Mouse (Mus musculus) olfactory bulb, adult 2 months (tissue): Measurements from ENCODE around the gene Cldn1. TPM values are rescaled to one million over a fixed set of nuclear protein-coding genes. Genes with fewer than 3 reads are reported as not detected.

Experiments used
- H3K27ac ChIP-seq: fragments of 200-500 bp; 2 replicates; pipeline ENCODE4 v1.5.1; 2012; ENCODE audit warnings: low read depth, low read length; ENCODE audit not compliant: insufficient read depth
- H3K4me1 ChIP-seq: fragments of 200-500 bp; 2 replicates; pipeline ENCODE4 v1.6.1; 2012; ENCODE audit warnings: low read length; ENCODE audit not compliant: control insufficient read depth, insufficient read depth
- H3K4me3 ChIP-seq: fragments of 200-500 bp; 2 replicates; pipeline ENCODE4 v1.5.1; 2012; ENCODE audit warnings: mild to moderate bottlenecking, low read depth, low read length, moderate library complexity; ENCODE audit not compliant: insufficient read depth
- CTCF ChIP-seq: fragments of 200-500 bp; IDR thresholded peaks from 2 replicates; pipeline ENCODE4 v1.5.1; 2012; ENCODE audit warnings: low read depth, mild to moderate bottlenecking, low read length, moderate library complexity; ENCODE audit not compliant: insufficient read depth
- POLR2A ChIP-seq: fragments of 200-500 bp; IDR thresholded peaks from 2 replicates; pipeline ENCODE4 v1.6.1; 2012; ENCODE audit warnings: mild to moderate bottlenecking, low read depth, low read length, moderate library complexity; ENCODE audit not compliant: insufficient read depth
- WGBS: fragments of 180-500 bp; shearing (Covaris S2); methylation state at CpG from one replicate; pipeline ENCODE4 v1.1.7; 2018; 5-methylcytosine and 5-hydroxymethylcytosine counted together
- polyA plus RNA-seq: library from polyadenylated mRNA; stranded (reverse); fragments of >200 nt; gene quantifications from 2 replicates; pipeline ENCODE4 v1.2.4, GENCODE M21; 2012; ENCODE audit warnings: low replicate concordance; ENCODE audit not compliant: missing spikeins, insufficient read depth, insufficient read length

The Cldn1 gene
- not detected in 2 replicates for polyA plus RNA-seq

DNA sequence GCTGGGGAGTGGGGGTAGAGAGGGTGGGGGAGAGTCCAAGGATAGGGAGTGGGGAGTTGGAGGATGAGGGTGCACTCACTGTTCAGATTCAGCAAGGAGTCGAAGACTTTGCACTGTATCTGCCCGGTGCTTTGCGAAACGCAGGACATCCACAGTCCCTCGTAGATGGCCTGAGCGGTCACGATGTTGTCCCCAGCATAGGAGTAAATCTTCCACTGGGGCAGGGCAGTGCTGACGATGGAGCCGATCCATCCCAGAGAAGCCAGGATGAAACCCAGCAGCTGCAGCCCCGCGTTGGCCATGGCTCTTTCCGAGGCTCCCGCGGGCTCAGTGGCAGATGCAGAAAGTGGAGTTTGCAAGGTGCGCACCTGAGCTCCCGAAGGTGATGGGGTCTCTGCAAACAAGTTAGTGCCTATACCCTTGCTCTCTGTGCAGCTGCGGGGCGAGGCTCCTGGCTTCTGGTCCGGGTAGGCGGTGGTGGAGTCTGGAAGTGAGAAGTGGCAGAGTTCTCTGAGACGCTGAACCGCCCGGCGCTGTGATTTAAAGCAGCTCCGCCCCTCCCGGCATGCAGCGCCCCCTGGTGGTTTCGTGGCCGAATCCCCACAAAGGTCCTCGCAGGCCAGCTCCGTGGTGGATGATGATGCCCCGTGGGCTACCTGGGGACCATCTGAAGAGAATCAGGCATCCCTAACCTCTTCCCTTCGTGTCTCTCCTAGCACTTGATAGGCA lies at the start of gene Cldn1:
TSS of gene Cldn1 (minus strand) at position 517 of the 729 bp plus-strand sequence.
- Histone ChIP-seq H3K4me1 (peaks cover 5% of the 10 kb centered on the region; the same call in 1 of the 2 replicates), H3K27ac (no peak within 1 kb of the TSS), H3K4me3 (peak within 1 kb of the TSS; percentile 44)
- 5% methylated on average over 33 of the region's 33 CpGs for WGBS
- peak; percentile 89 for TF ChIP-seq CTCF
- no peak for TF ChIP-seq POLR2A

DNA sequence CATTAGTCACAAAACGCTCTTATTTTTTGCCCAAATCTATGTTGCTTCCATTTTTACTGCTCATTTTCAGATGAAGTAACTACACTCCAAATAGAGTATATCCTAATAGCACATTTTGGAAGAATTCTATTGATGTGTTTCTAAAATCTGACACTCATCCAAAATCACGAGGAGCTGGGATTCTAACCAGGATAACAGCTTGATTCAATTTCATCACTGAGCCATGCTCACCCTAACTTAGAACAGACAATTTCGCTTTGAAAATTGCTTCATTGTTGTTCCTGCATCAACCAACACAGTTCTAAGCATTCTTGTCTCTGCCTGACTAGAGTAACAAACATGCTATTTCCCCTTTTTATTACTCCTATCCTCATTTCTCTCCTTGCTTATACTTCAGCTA lies 47.0 kb upstream of the Cldn1 start:
- H3K4me1 ChIP-seq: no peaks in the 10 kb centered on the region
- TF ChIP-seq CTCF: no peak
- no peak for TF ChIP-seq POLR2A
- no peak overlapping the region for H3K4me3 ChIP-seq
- no peak overlapping the region for H3K27ac ChIP-seq
- WGBS: 78% methylated on average over 3 of the region's 3 CpGs

DNA sequence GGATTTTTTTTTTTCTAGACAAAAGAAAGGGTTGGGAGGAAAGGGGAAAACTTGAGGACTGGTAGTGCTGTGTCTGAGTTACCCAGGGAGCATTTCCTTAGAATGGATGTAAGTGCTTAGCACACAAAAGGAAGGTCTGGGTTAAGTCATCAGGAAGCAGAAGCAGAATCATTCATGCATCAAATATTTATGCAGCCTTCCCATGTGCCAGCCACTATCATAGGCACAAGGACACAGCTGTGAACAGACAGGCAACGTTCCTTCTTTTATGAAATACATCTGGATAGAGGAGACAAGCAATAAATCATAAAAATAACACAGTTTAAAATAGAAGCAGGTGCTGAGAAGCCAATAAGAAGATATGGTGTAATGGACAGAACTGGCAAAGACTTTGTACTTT lies 32.4 kb upstream of the Cldn1 start:
- H3K4me1 ChIP-seq: no peaks in the 10 kb centered on the region
- no peak overlapping the region for H3K27ac ChIP-seq
- no peak for TF ChIP-seq POLR2A
- TF ChIP-seq CTCF: no peak
- WGBS: 58% methylated on average over 1 of the region's 1 CpGs
- no peak overlapping the region for H3K4me3 ChIP-seq

DNA sequence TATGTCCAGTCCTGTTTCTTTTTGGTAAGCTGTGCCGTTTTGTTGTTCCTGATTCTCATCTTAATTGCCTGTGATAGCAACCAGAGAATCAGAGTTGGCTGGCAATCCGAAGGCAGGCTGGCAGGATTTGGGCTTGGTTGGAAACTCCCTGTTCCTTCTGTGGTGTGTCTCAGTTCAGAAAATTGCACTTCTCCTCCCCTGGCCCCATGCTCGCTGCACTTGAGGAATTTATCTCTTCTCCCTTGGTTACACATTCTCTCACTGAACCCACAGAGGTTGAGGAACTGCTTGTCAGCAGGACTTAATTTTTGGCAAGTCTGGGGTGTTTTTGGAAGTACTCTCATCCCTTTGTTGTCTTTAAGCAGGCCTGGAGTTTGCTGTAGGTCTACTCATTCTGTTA lies 29.3 kb upstream of the Cldn1 start:
- 40% methylated on average over 3 of the region's 3 CpGs for WGBS
- no peaks in the 10 kb centered on the region for H3K4me1 ChIP-seq
- TF ChIP-seq CTCF: no peak
- no peak for TF ChIP-seq POLR2A
- no peak overlapping the region for H3K4me3 ChIP-seq
- no peak overlapping the region for H3K27ac ChIP-seq

DNA sequence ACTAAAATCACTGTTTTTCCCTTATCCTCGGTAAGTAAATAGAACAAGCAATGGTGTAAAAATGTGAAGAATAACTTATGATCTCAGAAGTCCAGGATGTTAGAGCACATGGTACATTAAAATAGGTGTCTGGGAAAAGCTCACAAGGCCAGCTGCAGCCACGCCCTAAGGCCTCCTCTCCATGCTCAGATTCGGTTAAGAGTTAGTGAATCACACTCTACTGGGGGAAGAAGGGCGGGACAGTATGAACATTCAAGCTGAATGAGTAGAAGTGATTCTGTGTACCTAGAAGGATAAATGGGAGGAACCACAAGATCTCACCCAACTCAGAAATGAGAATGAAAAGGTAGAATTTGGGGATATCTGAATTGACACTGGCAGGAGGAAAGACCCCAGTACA lies 28.9 kb upstream of the Cldn1 start:
- 66% methylated on average over 4 of the region's 4 CpGs for WGBS
- TF ChIP-seq CTCF: no peak
- no peak overlapping the region for H3K27ac ChIP-seq
- no peak overlapping the region for H3K4me3 ChIP-seq
- no peaks in the 10 kb centered on the region for H3K4me1 ChIP-seq

DNA sequence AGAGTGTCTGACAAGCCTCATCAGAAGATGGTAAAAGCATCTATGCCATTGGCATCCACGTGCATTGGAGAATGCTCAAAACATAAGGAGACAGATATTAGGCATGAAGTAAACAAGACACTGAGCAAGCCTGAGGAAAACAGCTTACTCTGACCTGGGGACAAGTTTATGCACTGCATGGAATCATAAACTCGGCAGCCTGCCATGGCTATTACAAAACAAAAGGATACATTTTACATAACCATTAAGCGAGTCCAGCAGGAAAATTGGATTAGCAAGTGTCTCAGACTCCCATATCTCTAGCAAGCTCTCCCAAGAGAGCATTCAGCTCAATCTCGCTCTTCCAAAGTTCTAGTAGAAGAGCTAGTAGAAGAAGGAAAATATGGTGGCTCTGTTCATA lies 19.3 kb upstream of the Cldn1 start:
- Histone ChIP-seq H3K4me1 (0 out of 2 replicates have a peak, but pooled peaks cover 2% of the 10 kb centered on the region), H3K4me3 (no peak overlapping the region), H3K27ac (no peak overlapping the region)
- WGBS: 87% methylated on average over 4 of the region's 4 CpGs
- TF ChIP-seq CTCF (no peak), POLR2A (no peak)

DNA sequence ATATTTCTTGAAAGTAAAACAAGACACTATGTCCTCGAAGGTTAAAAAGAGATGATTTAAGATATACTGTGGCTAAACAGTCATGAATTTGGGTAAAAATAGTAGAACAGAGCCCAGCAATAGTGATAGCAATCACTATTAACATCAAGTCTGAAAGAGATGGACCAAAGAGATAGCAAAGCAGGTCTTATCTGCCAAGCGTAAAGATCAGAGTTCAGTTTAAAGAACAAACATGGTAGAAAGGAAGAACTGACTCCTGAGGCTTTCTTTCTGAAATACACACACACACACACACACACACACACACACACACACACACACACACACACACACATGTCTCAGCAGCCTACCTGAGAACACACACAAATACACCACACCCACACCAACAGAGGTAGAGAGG lies 14.5 kb upstream of the Cldn1 start:
- 95% methylated on average over 2 of the region's 2 CpGs for WGBS
- TF ChIP-seq POLR2A (no peak), CTCF (no peak)
- H3K4me3 ChIP-seq: no peak overlapping the region
- no peaks in the 10 kb centered on the region for H3K4me1 ChIP-seq
- H3K27ac ChIP-seq: no peak overlapping the region

DNA sequence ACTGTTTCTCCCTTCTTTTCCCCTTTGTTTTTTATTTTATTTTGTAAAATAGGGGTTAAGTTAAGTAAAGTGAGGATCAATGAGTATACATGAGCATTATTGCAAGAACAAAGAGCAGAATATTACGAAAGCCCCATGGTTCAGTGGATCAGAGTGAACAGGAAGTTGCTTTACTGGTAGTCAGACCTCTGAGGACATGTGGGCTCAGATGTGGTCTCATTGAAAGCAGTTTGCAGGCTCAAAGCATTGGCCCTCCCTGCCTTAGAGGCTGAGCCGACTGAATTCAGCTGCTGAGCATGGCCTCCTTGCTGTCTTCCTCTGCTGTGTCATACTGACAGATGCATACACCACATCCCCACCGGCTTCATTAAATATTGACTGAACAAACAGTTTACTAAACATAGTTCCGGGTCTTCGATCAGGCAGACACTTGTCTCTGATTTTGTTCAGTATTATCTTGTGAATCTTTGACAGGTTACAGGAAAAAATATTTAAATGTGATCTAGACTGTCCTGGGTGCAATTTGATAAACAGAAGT lies 12.5 kb upstream of the Cldn1 start:
- TF ChIP-seq POLR2A: no peak
- TF ChIP-seq CTCF: no peak
- Histone ChIP-seq H3K4me3 (no peak overlapping the region), H3K27ac (no peak overlapping the region), H3K4me1 (no peaks in the 10 kb centered on the region)
- WGBS: 92% methylated on average over 5 of the region's 5 CpGs

DNA sequence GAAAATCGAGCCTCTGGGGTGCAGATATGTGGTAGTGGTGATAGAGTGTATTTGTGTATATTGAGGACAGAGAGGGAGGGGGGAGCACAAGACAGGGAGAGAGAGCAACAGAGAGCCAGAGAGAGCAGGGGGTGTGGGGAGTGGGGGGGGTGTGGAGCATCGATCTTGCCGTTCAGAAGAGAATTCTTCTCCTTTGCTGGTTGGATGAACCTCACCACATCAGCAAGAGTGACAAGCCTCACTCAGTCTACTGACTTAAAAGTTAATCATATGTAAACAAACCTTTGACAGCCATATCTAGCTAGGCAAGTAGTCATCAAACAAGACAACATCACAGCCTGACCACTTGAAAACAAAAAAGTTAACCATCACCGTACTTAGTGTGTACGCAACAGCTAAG lies 5.5 kb upstream of the Cldn1 start:
- WGBS: 90% methylated on average over 5 of the region's 5 CpGs
- TF ChIP-seq POLR2A (no peak), CTCF (no peak)
- no peak overlapping the region for H3K4me3 ChIP-seq
- H3K4me1 ChIP-seq: no peaks in the 10 kb centered on the region
- no peak overlapping the region for H3K27ac ChIP-seq
